Mouse (Mus musculus): ENCODE measurements at regions not wholly inside any gene's neighbourhood (a gene's known extent, or its start where the extent isn't known, plus 50 kb on each side); places are given as distances from the start of the nearest gene placed in this dataset.

- TF ChIP-seq EP300 (IDR thresholded peaks at IDR 0.05; ENCODE audit: insufficient read depth, low read depth, low read length) (no peak), CTCF (IDR thresholded peaks at IDR 0.05) (no peak)
Observed at GRCm38 (mm10) chr7:128842561-128842960, 97.8 kb downstream of the Sec23ip start.
